Mouse (Mus musculus): Measurements from ENCODE around the gene Ttc28.

- TF ChIP-seq CTCF (conservative IDR thresholded peaks at IDR 0.05 in 1 of 2, IDR thresholded peaks at IDR 0.05 in 1 of 2; ENCODE audit: low read depth in 2 of 2, low read length in 2 of 2) (no peak), POLR2A (IDR thresholded peaks at IDR 0.05; ENCODE audit: low read depth, low read length) (no peak), EP300 (IDR thresholded peaks at IDR 0.05; ENCODE audit: low read length) (no peak), CHD2 (IDR thresholded peaks at IDR 0.05; ENCODE audit: low read length) (no peak), ZKSCAN1 (IDR thresholded peaks at IDR 0.05; ENCODE audit: borderline replicate concordance, low read depth, low read length) (no peak), CHD1 (IDR thresholded peaks at IDR 0.05; ENCODE audit: low read depth, low read length) (no peak), MAFK (IDR thresholded peaks at IDR 0.05; ENCODE audit: insufficient replicate concordance, low read length) (no peak), USF1 (IDR thresholded peaks at IDR 0.05; ENCODE audit: low read depth, low read length) (no peak), MAZ (IDR thresholded peaks at IDR 0.05; ENCODE audit: low read depth, low read length) (no peak), ZMIZ1 (IDR thresholded peaks at IDR 0.05; ENCODE audit: low read depth, low read length) (no peak), KAT2A (IDR thresholded peaks at IDR 0.05; ENCODE audit: insufficient replicate concordance, low read length) (no peak), ETS1 (conservative IDR thresholded peaks at IDR 0.05; ENCODE audit: low read depth, low read length) (no peak), NELFE (IDR thresholded peaks at IDR 0.05; ENCODE audit: low read depth, low read length) (no peak)
Measured at GRCm38 (mm10) chr5:111256181-111256580, 376.6 kb downstream of the Ttc28 start.

All from CH12.LX (cell line).